Mouse (Mus musculus) forebrain, embryonic 11.5 days (tissue): ENCODE results near the gene C2cd4c. TPM values are rescaled to one million over a fixed set of nuclear protein-coding genes. Genes with fewer than 3 reads are reported as not detected.

Experiments
- ATAC-seq: fragments of 200-750 bp; cut with Nextera tagmentation; replicated peaks from 2 replicates; pipeline ENCODE4 v1.8.0; 2017; ENCODE audit warnings: moderate TSS enrichment; ENCODE audit not compliant: low FRiP score
- DNase-seq: peaks from one replicate; pipeline ENCODE4 v3.0.0-alpha.2; 2017; ENCODE audit warnings: low spot score
- H3K27ac ChIP-seq: fragments of 300-500 bp; sonication (generic); 2 replicates; pipeline ENCODE4 v1.5.1; 2014; ENCODE audit warnings: low read depth, low read length
- H3K27me3 ChIP-seq: fragments of 300-500 bp; sonication (generic); 2 replicates; pipeline ENCODE4 v1.6.1; 2014; ENCODE audit warnings: mild to moderate bottlenecking, low read length, mixed read lengths; ENCODE audit not compliant: control insufficient read depth, insufficient read depth
- H3K36me3 ChIP-seq: fragments of 300-500 bp; sonication (generic); 2 replicates; pipeline ENCODE4 v1.6.1; 2014; ENCODE audit warnings: mild to moderate bottlenecking, low read length, moderate library complexity, mixed read lengths; ENCODE audit not compliant: control insufficient read depth, insufficient read depth
- H3K4me1 ChIP-seq: fragments of 300-500 bp; sonication (generic); replicated peaks from 2 replicates; pipeline ENCODE4 v1.6.1; 2014; ENCODE audit warnings: low read length, mixed read lengths; ENCODE audit not compliant: control insufficient read depth, insufficient read depth
- H3K4me2 ChIP-seq: fragments of 300-500 bp; sonication (generic); 2 replicates; pipeline ENCODE4 v1.6.1; 2014; ENCODE audit warnings: low read depth, mild to moderate bottlenecking, low read length, moderate library complexity, mixed read lengths; ENCODE audit not compliant: severe bottlenecking
- H3K4me3 ChIP-seq: fragments of 300-500 bp; sonication (generic); 2 replicates; pipeline ENCODE4 v1.5.1; 2014; ENCODE audit warnings: low read depth, low read length
- H3K9ac ChIP-seq: fragments of 300-500 bp; sonication (generic); 2 replicates; pipeline ENCODE4 v1.6.1; 2014; ENCODE audit warnings: low read length
- H3K9me3 ChIP-seq: fragments of 300-500 bp; sonication (generic); 2 replicates; pipeline ENCODE4 v1.6.1; 2016; ENCODE audit warnings: low read length, mixed read lengths; ENCODE audit not compliant: control insufficient read depth
- WGBS: fragments of 180-500 bp; shearing (Covaris S2); extraction: QIAGEN DNeasy Blood & Tissue Kit; methylation state at CpG from one replicate; pipeline ENCODE4 v1.1.7; 2014; 5-methylcytosine and 5-hydroxymethylcytosine counted together
- polyA plus RNA-seq: library from polyadenylated mRNA; unstranded; fragments of >200 nt; fragmentation: Nextera tagmentation; extraction: Ambion mirVana; gene quantifications from 2 replicates; pipeline ENCODE4 v1.2.1, GENCODE M21; 2014

Gene C2cd4c
- polyA plus RNA-seq, 1 experiment from 2014 or later: 0.04 TPM

- Histone ChIP-seq H3K4me3 (no peak overlapping the region), H3K4me1 (no peaks in the 10 kb centered on the region), H3K36me3 (no peaks in the 10 kb centered on the region), H3K9ac (no peak overlapping the region), H3K9me3 (no peaks in the 10 kb centered on the region), H3K4me2 (no peak overlapping the region), H3K27me3 (no peaks in the 10 kb centered on the region; the same call in 1 of the 2 replicates), H3K27ac (no peak overlapping the region)
- ATAC-seq (no peak), DNase-seq (no peak)
- 76% methylated on average over 4 of the region's 4 CpGs for WGBS
These were observed 15.9 kb downstream of the C2cd4c start for GRCm38 (mm10) chr10:79597936-79598230.

GRCm38 (mm10) chr10:79597051-79597935 lies 16.5 kb downstream of the C2cd4c start:
- Histone ChIP-seq H3K4me3 (no peak overlapping the region), H3K27me3 (no peaks in the 10 kb centered on the region; the same call in 1 of the 2 replicates), H3K9me3 (no peaks in the 10 kb centered on the region), H3K27ac (no peak overlapping the region), H3K9ac (no peak overlapping the region), H3K4me2 (no peak overlapping the region), H3K4me1 (no peaks in the 10 kb centered on the region), H3K36me3 (no peaks in the 10 kb centered on the region)
- DNase-seq: no peak
- 37% methylated on average over 13 of the region's 13 CpGs for WGBS
- ATAC-seq: no peak

- Histone ChIP-seq H3K4me3 (no peak overlapping the region), H3K9me3 (no peaks in the 10 kb centered on the region), H3K4me1 (no peaks in the 10 kb centered on the region), H3K27me3 (no peaks in the 10 kb centered on the region; the same call in 1 of the 2 replicates), H3K4me2 (no peak overlapping the region), H3K36me3 (no peaks in the 10 kb centered on the region), H3K27ac (no peak overlapping the region), H3K9ac (no peak overlapping the region)
- WGBS: 58% methylated on average over 8 of the region's 8 CpGs
- ATAC-seq: no peak
- DNase-seq: no peak
These were observed 18.3 kb downstream of the C2cd4c start for GRCm38 (mm10) chr10:79595590-79595929.

- ATAC-seq: peak; percentile 76; the same call in 1 of the 2 replicates
- no peak overlapping the region for H3K9ac ChIP-seq
- no peak overlapping the region for H3K27ac ChIP-seq
- no peaks in the 10 kb centered on the region; the same call in 1 of the 2 replicates for H3K27me3 ChIP-seq
- 20% methylated on average over 17 of the region's 17 CpGs for WGBS
- no peak overlapping the region for H3K4me3 ChIP-seq
- H3K4me1 ChIP-seq: no peaks in the 10 kb centered on the region
- no peaks in the 10 kb centered on the region for H3K36me3 ChIP-seq
- peak; percentile 83 for DNase-seq
- H3K9me3 ChIP-seq: no peaks in the 10 kb centered on the region
- H3K4me2 ChIP-seq: no peak overlapping the region
These were observed 18.8 kb downstream of the C2cd4c start for GRCm38 (mm10) chr10:79594872-79595589.

- no peak for ATAC-seq
- Histone ChIP-seq H3K4me2 (no peak overlapping the region), H3K36me3 (no peaks in the 10 kb centered on the region)
These were observed 19.7 kb downstream of the C2cd4c start for GRCm38 (mm10) chr10:79594111-79594510.

GRCm38 (mm10) chr10:79590702-79591101 lies 23.1 kb downstream of the C2cd4c start:
- H3K9me3 ChIP-seq: no peaks in the 10 kb centered on the region

More at GRCm38 (mm10) chr10:79594111-79594510, 19.7 kb downstream of the C2cd4c start:
- H3K9me3 ChIP-seq: no peaks in the 10 kb centered on the region
- H3K9ac ChIP-seq: no peak overlapping the region
- H3K27me3 ChIP-seq: no peaks in the 10 kb centered on the region; the same call in 1 of the 2 replicates
- H3K4me1 ChIP-seq: no peaks in the 10 kb centered on the region
- H3K4me3 ChIP-seq: no peak overlapping the region
- DNase-seq: no peak
- no peak overlapping the region for H3K27ac ChIP-seq
- WGBS: 61% methylated on average over 6 of the region's 6 CpGs

GRCm38 (mm10) chr10:79587752-79588126 lies 26.1 kb downstream of the C2cd4c start:
- H3K4me3 ChIP-seq: no peak overlapping the region
- H3K4me2 ChIP-seq: no peak overlapping the region
- H3K27me3 ChIP-seq: no peaks in the 10 kb centered on the region
- ATAC-seq (no peak), DNase-seq (peak; percentile 30)
- H3K36me3 ChIP-seq: no peaks in the 10 kb centered on the region
- no peaks in the 10 kb centered on the region for H3K9me3 ChIP-seq
- no peaks in the 10 kb centered on the region for H3K4me1 ChIP-seq
- no peak overlapping the region for H3K27ac ChIP-seq
- 74% methylated on average over 4 of the region's 4 CpGs for WGBS
- no peak overlapping the region for H3K9ac ChIP-seq

More at GRCm38 (mm10) chr10:79590702-79591101, 23.1 kb downstream of the C2cd4c start:
- Histone ChIP-seq H3K4me1 (no peaks in the 10 kb centered on the region), H3K4me2 (no peak overlapping the region), H3K27me3 (no peaks in the 10 kb centered on the region; the same call in 1 of the 2 replicates), H3K9ac (no peak overlapping the region), H3K4me3 (no peak overlapping the region), H3K36me3 (no peaks in the 10 kb centered on the region), H3K27ac (no peak overlapping the region)
- WGBS: 91% methylated on average over 1 of the region's 1 CpGs
- ATAC-seq (no peak), DNase-seq (no peak)

GRCm38 (mm10) chr10:79587061-79587751 lies 26.6 kb downstream of the C2cd4c start, which contains the start of gene Theg:
Gene Theg (minus strand): TSS chr10:79587331.
- H3K4me3 ChIP-seq: no peak within 1 kb of the TSS
- no peak within 1 kb of the TSS for H3K4me2 ChIP-seq
- no peaks in the 10 kb centered on the region for H3K36me3 ChIP-seq
- WGBS: 85% methylated on average over 5 of the region's 5 CpGs
- no peak within 1 kb of the TSS for H3K27ac ChIP-seq
- H3K27me3 ChIP-seq: no peaks in the 10 kb centered on the region
- H3K4me1 ChIP-seq: no peaks in the 10 kb centered on the region
- peak; percentile 31 for DNase-seq
- H3K9me3 ChIP-seq: no peaks in the 10 kb centered on the region
- ATAC-seq: no peak
- no peak within 1 kb of the TSS for H3K9ac ChIP-seq
